Mouse (Mus musculus): Measurements from ENCODE around the gene Shroom3. TPM values are rescaled to one million over a fixed set of nuclear protein-coding genes. Genes with fewer than 3 reads are reported as not detected.

The Shroom3 gene
- polyA plus RNA-seq, 1 experiment from 2014 or later, result 2.5 TPM

- H3K4me3 ChIP-seq (replicated peaks), result no peak overlapping the region
- no peak for ATAC-seq
Observed at GRCm38 (mm10) chr5:92868231-92868630, 185.0 kb downstream of the Shroom3 start.

GRCm38 (mm10) chr5:92871048-92871447 lies 187.8 kb downstream of the Shroom3 start:
- Histone ChIP-seq H3K9ac (replicated peaks) (no peak overlapping the region), H3K36me3 (no peaks in the 10 kb centered on the region), H3K27ac (no peak overlapping the region), H3K4me1 (replicated peaks) (no peaks in the 10 kb centered on the region; the same call in 1 of the 2 replicates), H3K9me3 (no peaks in the 10 kb centered on the region), H3K4me2 (replicated peaks) (no peak overlapping the region), H3K27me3 (no peaks in the 10 kb centered on the region), H3K4me3 (replicated peaks) (no peak overlapping the region)
- WGBS, result 57% methylated on average over 3 of the region's 3 CpGs
- no peak for ATAC-seq

More at GRCm38 (mm10) chr5:92868231-92868630, 185.0 kb downstream of the Shroom3 start:
- no peak overlapping the region for H3K9ac ChIP-seq (replicated peaks)
- H3K4me1 ChIP-seq (replicated peaks), result peaks cover 15% of the 10 kb centered on the region; the same call in 1 of the 2 replicates
- no peaks in the 10 kb centered on the region for H3K36me3 ChIP-seq
- no peaks in the 10 kb centered on the region for H3K27me3 ChIP-seq
- H3K4me2 ChIP-seq (replicated peaks), result no peak overlapping the region
- 78% methylated on average over 2 of the region's 2 CpGs for WGBS
- no peaks in the 10 kb centered on the region for H3K9me3 ChIP-seq
- H3K27ac ChIP-seq, result no peak overlapping the region

DNA sequence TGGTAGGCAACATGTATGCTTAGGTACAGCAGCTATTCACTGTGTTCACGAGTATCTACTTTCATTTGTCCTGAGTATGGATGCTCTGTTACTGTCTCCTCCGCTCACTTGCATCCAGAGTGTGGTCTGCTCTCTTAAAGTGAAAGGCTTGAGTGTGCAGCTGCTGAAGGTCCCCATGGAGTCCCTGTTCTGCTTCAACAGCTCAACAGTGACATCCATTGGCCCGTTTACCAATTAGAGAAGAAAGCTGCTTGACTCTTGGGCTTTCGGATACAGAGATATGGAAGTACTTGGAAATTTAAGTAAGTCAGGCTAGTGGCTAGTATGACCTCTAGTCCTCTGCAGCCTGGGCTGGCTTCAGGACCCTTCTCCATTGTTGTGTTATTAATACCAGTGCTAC lies 188.9 kb downstream of the Shroom3 start:
- 69% methylated on average over 4 of the region's 4 CpGs for WGBS

GRCm38 (mm10) chr5:92872991-92873390 lies 189.8 kb downstream of the Shroom3 start:
- no peaks in the 10 kb centered on the region for H3K4me1 ChIP-seq (replicated peaks)
- no peaks in the 10 kb centered on the region for H3K27me3 ChIP-seq
- H3K36me3 ChIP-seq, result no peaks in the 10 kb centered on the region
- no peak overlapping the region for H3K4me3 ChIP-seq (replicated peaks)
- H3K9ac ChIP-seq (replicated peaks), result no peak overlapping the region
- H3K27ac ChIP-seq, result no peak overlapping the region
- 89% methylated on average over 2 of the region's 2 CpGs for WGBS
- ATAC-seq, result no peak
- H3K4me2 ChIP-seq (replicated peaks), result no peak overlapping the region
- H3K9me3 ChIP-seq, result no peaks in the 10 kb centered on the region

More for the DNA sequence above, 188.9 kb downstream of the Shroom3 start:
- Histone ChIP-seq H3K4me1 (replicated peaks) (no peaks in the 10 kb centered on the region), H3K27me3 (no peaks in the 10 kb centered on the region), H3K36me3 (no peaks in the 10 kb centered on the region), H3K9ac (replicated peaks) (no peak overlapping the region), H3K27ac (no peak overlapping the region), H3K9me3 (no peaks in the 10 kb centered on the region), H3K4me2 (replicated peaks) (no peak overlapping the region), H3K4me3 (replicated peaks) (no peak overlapping the region)
- ATAC-seq, result no peak

GRCm38 (mm10) chr5:92873518-92873917 lies 190.3 kb downstream of the Shroom3 start:
- Histone ChIP-seq H3K27me3 (no peaks in the 10 kb centered on the region), H3K4me3 (replicated peaks) (no peak overlapping the region), H3K27ac (no peak overlapping the region), H3K9me3 (no peaks in the 10 kb centered on the region), H3K4me2 (replicated peaks) (no peak overlapping the region), H3K9ac (replicated peaks) (no peak overlapping the region), H3K36me3 (no peaks in the 10 kb centered on the region), H3K4me1 (replicated peaks) (no peaks in the 10 kb centered on the region)
- ATAC-seq, result no peak

GRCm38 (mm10) chr5:92875836-92876235 lies 192.6 kb downstream of the Shroom3 start:
- WGBS, result 96% methylated on average over 10 of the region's 10 CpGs

GRCm38 (mm10) chr5:92877104-92877503 lies 193.9 kb downstream of the Shroom3 start:
- no peak overlapping the region for H3K9ac ChIP-seq (replicated peaks)
- ATAC-seq, result no peak
- H3K9me3 ChIP-seq, result no peaks in the 10 kb centered on the region
- no peak overlapping the region for H3K4me2 ChIP-seq (replicated peaks)
- no peaks in the 10 kb centered on the region for H3K36me3 ChIP-seq
- no peaks in the 10 kb centered on the region for H3K27me3 ChIP-seq
- H3K4me3 ChIP-seq (replicated peaks), result no peak overlapping the region
- no peaks in the 10 kb centered on the region for H3K4me1 ChIP-seq (replicated peaks)
- WGBS, result 70% methylated on average over 3 of the region's 3 CpGs
- no peak overlapping the region for H3K27ac ChIP-seq

More at GRCm38 (mm10) chr5:92875836-92876235, 192.6 kb downstream of the Shroom3 start:
- no peak overlapping the region for H3K4me3 ChIP-seq (replicated peaks)
- no peaks in the 10 kb centered on the region for H3K9me3 ChIP-seq
- no peaks in the 10 kb centered on the region for H3K36me3 ChIP-seq
- ATAC-seq, result no peak
- no peak overlapping the region for H3K4me2 ChIP-seq (replicated peaks)
- H3K27me3 ChIP-seq, result no peaks in the 10 kb centered on the region
- no peaks in the 10 kb centered on the region for H3K4me1 ChIP-seq (replicated peaks)
- no peak overlapping the region for H3K9ac ChIP-seq (replicated peaks)
- no peak overlapping the region for H3K27ac ChIP-seq

DNA sequence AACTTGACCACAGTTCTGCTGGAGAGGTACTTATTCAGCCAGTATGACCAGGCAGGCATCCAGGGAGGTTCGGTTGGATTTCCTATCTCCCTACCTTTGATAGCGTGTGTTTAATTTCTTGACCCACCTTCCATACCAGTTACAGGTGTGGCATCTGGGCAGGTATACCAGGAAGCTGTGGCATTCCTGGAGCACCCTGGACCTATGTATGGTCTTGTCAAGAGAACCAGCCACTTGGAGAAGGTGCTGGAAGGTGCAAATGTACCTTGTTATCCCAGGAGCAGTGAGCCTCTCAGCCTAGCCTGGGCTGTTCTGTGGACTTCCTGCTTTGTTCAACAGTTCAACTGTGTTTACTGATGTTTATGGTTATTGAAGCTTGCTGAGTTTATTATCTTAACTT lies 197.2 kb downstream of the Shroom3 start:
- ATAC-seq, result no peak

GRCm38 (mm10) chr5:92880893-92881292 lies 197.7 kb downstream of the Shroom3 start:
- whole genome bisulfite sequencing, result 56% methylated on average over 4 of the region's 4 CpGs
- H3K9ac ChIP-seq (replicated peaks), result no peak overlapping the region
- H3K27ac ChIP-seq, result no peak overlapping the region
- no peak for ATAC-seq
- no peaks in the 10 kb centered on the region for H3K27me3 ChIP-seq
- H3K36me3 ChIP-seq, result no peaks in the 10 kb centered on the region
- H3K4me3 ChIP-seq (replicated peaks), result no peak overlapping the region
- no peaks in the 10 kb centered on the region for H3K9me3 ChIP-seq
- H3K4me2 ChIP-seq (replicated peaks), result no peak overlapping the region
- no peaks in the 10 kb centered on the region for H3K4me1 ChIP-seq (replicated peaks)

More for the DNA sequence above, 197.2 kb downstream of the Shroom3 start:
- Histone ChIP-seq H3K9ac (replicated peaks) (no peak overlapping the region), H3K27ac (no peak overlapping the region), H3K4me1 (replicated peaks) (no peaks in the 10 kb centered on the region), H3K9me3 (no peaks in the 10 kb centered on the region), H3K4me3 (replicated peaks) (no peak overlapping the region), H3K27me3 (no peaks in the 10 kb centered on the region), H3K4me2 (replicated peaks) (no peak overlapping the region), H3K36me3 (no peaks in the 10 kb centered on the region)
- WGBS, result 96% methylated on average over 2 of the region's 2 CpGs

GRCm38 (mm10) chr5:92886141-92886540 lies 202.9 kb downstream of the Shroom3 start:
- H3K4me2 ChIP-seq (replicated peaks), result no peak overlapping the region
- no peaks in the 10 kb centered on the region for H3K9me3 ChIP-seq
- H3K9ac ChIP-seq (replicated peaks), result no peak overlapping the region
- H3K4me3 ChIP-seq (replicated peaks), result no peak overlapping the region
- no peak for ATAC-seq
- H3K4me1 ChIP-seq (replicated peaks), result no peaks in the 10 kb centered on the region
- H3K27ac ChIP-seq, result no peak overlapping the region
- H3K36me3 ChIP-seq, result no peaks in the 10 kb centered on the region
- no peaks in the 10 kb centered on the region for H3K27me3 ChIP-seq
- 95% methylated on average over 4 of the region's 4 CpGs for WGBS

DNA sequence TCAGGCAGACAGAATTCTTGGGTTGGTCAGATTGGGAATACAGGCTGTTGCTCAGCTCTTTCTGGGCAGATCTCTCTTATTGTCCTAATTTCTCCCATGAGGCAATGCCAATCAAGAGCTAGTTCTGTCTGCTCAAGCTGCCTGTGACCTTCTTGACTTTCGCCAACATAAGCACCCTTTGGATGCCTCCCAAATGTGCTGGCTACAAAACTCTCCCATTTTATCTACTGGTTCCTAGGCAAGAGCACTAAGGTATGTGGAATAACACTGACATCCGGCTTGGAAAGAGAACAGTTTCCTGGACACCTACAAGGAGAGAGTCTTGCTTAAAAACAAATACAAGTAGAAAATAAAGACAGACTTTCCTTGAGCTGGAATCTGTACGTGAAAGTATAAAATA lies 204.3 kb downstream of the Shroom3 start:
- H3K27ac ChIP-seq, result no peak overlapping the region
- no peaks in the 10 kb centered on the region for H3K27me3 ChIP-seq
- no peaks in the 10 kb centered on the region for H3K4me1 ChIP-seq (replicated peaks)
- ATAC-seq, result no peak
- H3K4me3 ChIP-seq (replicated peaks), result no peak overlapping the region
- H3K9me3 ChIP-seq, result no peaks in the 10 kb centered on the region
- no peaks in the 10 kb centered on the region for H3K36me3 ChIP-seq
- H3K4me2 ChIP-seq (replicated peaks), result no peak overlapping the region
- H3K9ac ChIP-seq (replicated peaks), result no peak overlapping the region
- whole genome bisulfite sequencing, result 58% methylated on average over 3 of the region's 3 CpGs

GRCm38 (mm10) chr5:92888628-92889241 lies 205.5 kb downstream of the Shroom3 start:
- Histone ChIP-seq H3K4me2 (replicated peaks) (no peak overlapping the region), H3K36me3 (no peaks in the 10 kb centered on the region), H3K27ac (no peak overlapping the region), H3K9me3 (no peaks in the 10 kb centered on the region), H3K4me1 (replicated peaks) (peaks cover 8% of the 10 kb centered on the region), H3K9ac (replicated peaks) (no peak overlapping the region), H3K4me3 (replicated peaks) (no peak overlapping the region), H3K27me3 (no peaks in the 10 kb centered on the region)
- ATAC-seq, result no peak
- 68% methylated on average over 8 of the region's 8 CpGs for whole genome bisulfite sequencing

DNA sequence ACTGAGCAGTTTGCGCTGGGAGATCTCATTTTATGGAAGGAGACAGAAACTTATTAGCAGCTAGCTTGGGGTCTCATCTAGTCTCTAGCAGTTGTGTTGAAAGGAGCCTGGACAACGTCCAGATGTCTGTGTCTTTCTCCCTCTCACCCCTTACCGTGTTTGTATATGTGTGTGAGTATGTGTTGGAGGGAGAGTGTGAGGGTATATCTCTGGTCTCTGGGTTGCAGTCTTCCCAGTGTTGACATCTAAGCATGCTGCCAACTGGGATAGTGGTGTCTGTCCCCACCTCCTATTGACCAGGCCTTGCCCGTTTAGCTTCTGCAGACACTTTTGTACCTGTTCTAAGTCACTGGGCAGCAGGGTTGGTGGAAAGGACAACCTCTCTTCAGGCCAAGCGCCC lies 207.7 kb downstream of the Shroom3 start:
- Histone ChIP-seq H3K9me3 (no peaks in the 10 kb centered on the region), H3K4me3 (replicated peaks) (no peak overlapping the region), H3K9ac (replicated peaks) (no peak overlapping the region), H3K4me1 (replicated peaks) (peaks cover 12% of the 10 kb centered on the region), H3K27ac (no peak overlapping the region), H3K27me3 (no peaks in the 10 kb centered on the region), H3K36me3 (no peaks in the 10 kb centered on the region), H3K4me2 (replicated peaks) (no peak overlapping the region)
- no peak for ATAC-seq
- WGBS, result 83% methylated on average over 5 of the region's 5 CpGs

Measured in midbrain, embryonic 13.5 days (tissue).